Mouse (Mus musculus) stomach, postnatal 0 days (tissue): Measurements from ENCODE around the gene Mipol1. TPM values are rescaled to one million over a fixed set of nuclear protein-coding genes. Genes with fewer than 3 reads are reported as not detected.

Source experiments
- ATAC-seq: fragments of 200-750 bp; cut with Nextera tagmentation; 2 replicates; pipeline ENCODE4 v1.8.0; 2017; ENCODE audit not compliant: low FRiP score, low TSS enrichment
- DNase-seq: peaks from one replicate; pipeline ENCODE4 v3.0.0-alpha.2; 2016; ENCODE audit warnings: low spot score
- H3K27ac ChIP-seq: fragments of 300-500 bp; sonication (generic); replicated peaks from 2 replicates; pipeline ENCODE4 v1.5.1; 2014; ENCODE audit warnings: mild to moderate bottlenecking, control low read depth
- H3K27me3 ChIP-seq: fragments of 300-500 bp; sonication (generic); 2 replicates; pipeline ENCODE4 v1.6.1; 2014; ENCODE audit warnings: low read length; ENCODE audit not compliant: control insufficient read depth, insufficient read depth
- H3K36me3 ChIP-seq: fragments of 300-500 bp; sonication (generic); 2 replicates; pipeline ENCODE4 v1.6.1; 2014; ENCODE audit warnings: low read length, mixed read lengths; ENCODE audit not compliant: control insufficient read depth, insufficient read depth
- H3K4me1 ChIP-seq: fragments of 300-500 bp; sonication (generic); replicated peaks from 2 replicates; pipeline ENCODE4 v1.6.1; 2014; ENCODE audit warnings: antibody characterized with exemption; ENCODE audit not compliant: control insufficient read depth, insufficient read depth
- H3K4me2 ChIP-seq: fragments of 300-500 bp; sonication (generic); replicated peaks from 2 replicates; pipeline ENCODE4 v1.6.1; 2014; ENCODE audit warnings: low read depth, mild to moderate bottlenecking, control low read depth, moderate library complexity
- H3K4me3 ChIP-seq: fragments of 300-500 bp; sonication (generic); 2 replicates; pipeline ENCODE4 v1.5.1; 2014; ENCODE audit warnings: low read depth, low read length, control low read depth
- H3K9ac ChIP-seq: fragments of 300-500 bp; sonication (generic); 2 replicates; pipeline ENCODE4 v1.6.1; 2014; ENCODE audit warnings: mild to moderate bottlenecking, low read length, control low read depth, mixed read lengths
- H3K9me3 ChIP-seq: fragments of 300-500 bp; sonication (generic); 2 replicates; pipeline ENCODE4 v1.6.1; 2016; ENCODE audit warnings: low read length; ENCODE audit not compliant: control insufficient read depth
- CTCF ChIP-seq: IDR thresholded peaks from 2 replicates; pipeline ENCODE4 v1.5.1; 2016; ENCODE audit warnings: antibody characterized with exemption, low read depth, mild to moderate bottlenecking, moderate library complexity
- EP300 ChIP-seq: optimal IDR thresholded peaks from 2 replicates; pipeline ENCODE3; 2016; ENCODE audit warnings: antibody characterized with exemption
- WGBS: fragments of 180-500 bp; shearing (Covaris S2); extraction: QIAGEN DNeasy Blood & Tissue Kit; methylation state at CpG from one replicate; pipeline ENCODE4 v1.1.7; 2014; 5-methylcytosine and 5-hydroxymethylcytosine counted together
- polyA plus RNA-seq: library from polyadenylated mRNA; unstranded; fragments of >200 nt; fragmentation: Nextera tagmentation; extraction: Ambion mirVana; gene quantifications from 2 replicates; pipeline ENCODE4 v1.2.1, GENCODE M21; 2015

Mipol1 gene
- polyA plus RNA-seq, 1 experiment from 2014 or later, result 5.9 TPM

DNA sequence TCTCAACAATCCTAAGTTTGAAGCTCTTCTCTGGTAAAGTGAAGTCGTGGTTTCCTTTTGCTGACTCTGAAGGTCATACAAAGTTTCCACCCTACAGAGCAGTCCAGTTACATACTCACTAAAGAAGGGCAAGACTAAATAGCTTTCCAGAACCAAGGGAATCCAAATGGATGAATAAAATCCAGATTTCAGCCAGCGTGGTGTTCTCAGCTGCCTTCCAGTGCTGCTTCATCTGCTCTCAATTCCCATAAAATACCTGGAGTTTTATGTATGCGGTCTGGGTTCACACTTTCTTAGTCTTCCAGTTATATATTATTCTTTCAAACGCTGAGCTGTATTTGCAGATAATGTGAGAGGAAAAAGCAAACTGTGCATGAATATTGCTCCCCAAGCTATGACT, 280.9 kb downstream of the Mipol1 start:
- Histone ChIP-seq H3K27ac (no peak overlapping the region), H3K9me3 (no peaks in the 10 kb centered on the region), H3K9ac (no peak overlapping the region), H3K4me1 (no peaks in the 10 kb centered on the region), H3K27me3 (no peaks in the 10 kb centered on the region), H3K36me3 (no peaks in the 10 kb centered on the region), H3K4me3 (no peak overlapping the region), H3K4me2 (no peak overlapping the region)
- ATAC-seq (no peak), DNase-seq (no peak)
- no peak for TF ChIP-seq EP300
- TF ChIP-seq CTCF, result no peak
- whole genome bisulfite sequencing, result 80% methylated on average over 4 of the region's 4 CpGs

- Histone ChIP-seq H3K36me3 (no peaks in the 10 kb centered on the region), H3K4me3 (no peak overlapping the region), H3K4me2 (no peak overlapping the region), H3K4me1 (no peaks in the 10 kb centered on the region), H3K27ac (no peak overlapping the region), H3K27me3 (no peaks in the 10 kb centered on the region), H3K9me3 (no peaks in the 10 kb centered on the region), H3K9ac (no peak overlapping the region)
- DNase-seq, result no peak
- TF ChIP-seq CTCF, result no peak
- WGBS, result 78% methylated on average over 5 of the region's 5 CpGs
- no peak for ATAC-seq
Measured at GRCm38 (mm10) chr12:57511560-57511959, 281.3 kb downstream of the Mipol1 start.

GRCm38 (mm10) chr12:57514552-57514951, 284.3 kb downstream of the Mipol1 start:
- ATAC-seq, result no peak

DNA sequence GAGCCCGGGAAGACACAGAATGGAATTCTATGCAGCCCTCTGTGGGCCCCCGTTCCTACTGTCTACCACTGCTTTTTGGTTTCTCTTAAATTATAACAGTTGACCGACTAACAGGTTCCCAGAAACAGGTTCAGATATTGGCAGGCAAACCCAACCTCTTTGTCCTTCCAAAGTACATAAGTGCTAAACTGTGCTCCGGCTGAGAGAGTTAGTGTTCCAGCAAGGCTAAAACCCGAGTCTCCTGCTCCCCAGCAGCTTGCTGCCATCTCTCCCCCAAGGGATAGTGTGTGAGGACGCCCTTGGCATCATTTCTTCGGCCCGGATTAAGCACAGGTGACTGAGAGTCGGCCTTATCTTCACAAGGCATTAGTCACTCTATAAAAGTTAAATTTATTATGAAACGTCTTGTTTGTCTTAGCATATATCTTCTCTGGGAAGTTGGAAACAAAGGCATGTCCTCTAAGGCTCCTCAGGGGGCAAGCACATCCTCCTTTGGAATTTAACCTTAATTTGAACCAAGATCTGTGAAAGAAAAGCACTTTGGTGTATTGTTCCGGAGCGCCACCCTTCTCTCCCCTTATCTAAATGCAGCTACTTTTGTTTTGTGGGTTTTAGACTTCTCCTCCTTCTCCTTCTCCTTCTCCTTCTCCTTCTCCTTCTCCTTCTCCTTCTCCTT, 285.6 kb downstream of the Mipol1 start:
- H3K4me3 ChIP-seq, result no peak overlapping the region
- peak overlapping the region; percentile 33 for H3K4me2 ChIP-seq
- H3K9me3 ChIP-seq, result no peaks in the 10 kb centered on the region
- ATAC-seq (peak; percentile 68), DNase-seq (peak; percentile 48)
- H3K9ac ChIP-seq, result peak overlapping the region; percentile 19; the same call in 1 of the 2 replicates
- WGBS, result 35% methylated on average over 12 of the region's 12 CpGs
- H3K27ac ChIP-seq, result peak overlapping the region; percentile 41; the same call in 1 of the 2 replicates
- no peak for TF ChIP-seq EP300
- TF ChIP-seq CTCF, result no peak
- H3K4me1 ChIP-seq, result no peaks in the 10 kb centered on the region
- no peaks in the 10 kb centered on the region for H3K36me3 ChIP-seq
- H3K27me3 ChIP-seq, result no peaks in the 10 kb centered on the region

More at GRCm38 (mm10) chr12:57514552-57514951, 284.3 kb downstream of the Mipol1 start:
- Histone ChIP-seq H3K4me3 (no peak overlapping the region), H3K27me3 (no peaks in the 10 kb centered on the region), H3K27ac (no peak overlapping the region), H3K9ac (no peak overlapping the region), H3K9me3 (no peaks in the 10 kb centered on the region), H3K4me1 (no peaks in the 10 kb centered on the region), H3K36me3 (no peaks in the 10 kb centered on the region), H3K4me2 (no peak overlapping the region)
- 41% methylated on average over 1 of the region's 1 CpGs for WGBS
- DNase-seq, result no peak
- TF ChIP-seq EP300, result no peak
- TF ChIP-seq CTCF, result peak; percentile 38

DNA sequence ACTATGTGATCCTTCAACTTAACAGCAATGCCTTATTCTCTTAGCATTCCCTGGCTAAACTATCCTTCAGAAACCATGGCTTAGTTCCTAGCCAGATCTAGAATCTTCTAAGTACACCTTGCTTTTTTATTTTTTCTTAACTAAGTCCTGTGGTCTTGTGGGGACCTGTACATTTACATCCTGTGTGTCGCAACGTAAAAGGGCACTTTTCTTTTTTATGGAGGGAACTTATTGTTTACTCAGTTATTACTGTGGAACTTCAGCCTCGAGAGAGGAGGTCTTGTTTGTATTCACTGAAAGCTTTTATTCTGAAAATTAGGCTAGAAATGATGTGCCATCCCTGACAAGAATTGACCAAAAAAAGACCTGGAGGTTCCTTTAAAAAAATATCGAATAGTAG, 298.1 kb downstream of the Mipol1 start:
- TF ChIP-seq CTCF (no peak), EP300 (no peak)
- DNase-seq, result no peak
- Histone ChIP-seq H3K4me3 (no peak overlapping the region), H3K4me2 (no peak overlapping the region), H3K27ac (no peak overlapping the region), H3K9ac (no peak overlapping the region), H3K27me3 (no peaks in the 10 kb centered on the region), H3K36me3 (no peaks in the 10 kb centered on the region), H3K4me1 (no peaks in the 10 kb centered on the region), H3K9me3 (no peaks in the 10 kb centered on the region)
- 49% methylated on average over 4 of the region's 4 CpGs for WGBS
- ATAC-seq, result no peak

DNA sequence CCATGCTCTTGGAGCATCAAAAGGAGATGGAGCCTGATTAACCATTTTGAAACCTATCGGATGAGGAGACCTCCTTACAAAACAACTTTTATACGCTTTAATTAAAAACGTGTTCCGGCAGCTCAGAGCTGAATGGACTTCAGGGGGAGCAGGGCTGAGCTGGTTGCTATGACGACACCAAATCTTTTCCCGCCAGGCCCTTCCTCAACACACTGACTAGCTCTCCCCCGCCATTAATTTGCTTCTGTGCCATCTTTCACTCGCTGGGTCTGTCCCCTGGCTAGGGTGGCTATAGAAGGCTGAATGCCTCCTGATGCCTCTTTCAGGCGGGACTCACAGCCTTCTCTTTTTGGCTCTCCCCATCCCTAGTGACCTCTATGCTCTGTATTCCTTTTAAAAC, 300.2 kb downstream of the Mipol1 start:
- H3K9me3 ChIP-seq, result no peaks in the 10 kb centered on the region
- ATAC-seq, result no peak
- no peak for TF ChIP-seq EP300
- TF ChIP-seq CTCF, result no peak
- DNase-seq, result no peak
- no peak overlapping the region for H3K27ac ChIP-seq
- no peak overlapping the region for H3K4me2 ChIP-seq
- WGBS, result 40% methylated on average over 9 of the region's 9 CpGs
- no peak overlapping the region for H3K4me3 ChIP-seq
- no peaks in the 10 kb centered on the region for H3K36me3 ChIP-seq
- no peak overlapping the region for H3K9ac ChIP-seq
- H3K4me1 ChIP-seq, result no peaks in the 10 kb centered on the region
- H3K27me3 ChIP-seq, result no peaks in the 10 kb centered on the region
